Mouse (Mus musculus) frontal cortex, adult 2 months (tissue): ENCODE data around the gene Lgals12. TPM values are rescaled to one million over a fixed set of nuclear protein-coding genes. Genes with fewer than 3 reads are reported as not detected.

Source experiments
- polyA plus RNA-seq: library from polyadenylated mRNA; depleted of rRNA; stranded (reverse); fragments of >200 nt; gene quantifications from 2 replicates; pipeline ENCODE4 v1.2.3, GENCODE M21; 2012; rRNA removed

Lgals12 gene
- polyA plus RNA-seq, 1 experiment = 0.64 TPM

Other genes starting within 250 kb of the Lgals12 start
- 20.1 and 21.8 TPM in 2 replicates for gene Spindoc, start 224.2 kb downstream of the Lgals12 start, polyA plus RNA-seq
- 31.1 and 32.0 TPM in 2 replicates for gene 2700081O15Rik, start 189.6 kb downstream of the Lgals12 start, polyA plus RNA-seq
- 724 and 734 TPM in 2 replicates for gene Rtn3, start 123.9 kb downstream of the Lgals12 start, polyA plus RNA-seq
- 14.3 and 18.7 TPM in 2 replicates for gene Atl3, start 113.2 kb downstream of the Lgals12 start, polyA plus RNA-seq
- 43.8 and 45.7 TPM in 2 replicates for gene Pla2g16, start 49.7 kb downstream of the Lgals12 start, polyA plus RNA-seq
- 0.08 and 0.11 TPM in 2 replicates for gene Hrasls5, start 5.3 kb upstream of the Lgals12 start, polyA plus RNA-seq
- gene Slc22a19, start 104.1 kb upstream of the Lgals12 start, polyA plus RNA-seq = not detected in 2 replicates
- gene Slc22a26, start 195.5 kb upstream of the Lgals12 start, polyA plus RNA-seq = not detected in 2 replicates